Mouse (Mus musculus): ENCODE data around the gene Gm11214.

Gm11214 gene

GRCm38 (mm10) chr4:63681557-63681956 lies 18.4 kb upstream of the Gm11214 start:
- no peaks in the 10 kb centered on the region for H3K4me1 ChIP-seq (replicated peaks; ENCODE audit: low read depth, low read length)
- TF ChIP-seq POU5F1 (IDR thresholded peaks at IDR 0.05; ENCODE audit: borderline replicate concordance, low read length), result no peak
- TF ChIP-seq NANOG (IDR thresholded peaks at IDR 0.05; ENCODE audit: borderline replicate concordance, low read length), result no peak
- TF ChIP-seq CTCF (conservative IDR thresholded peaks at IDR 0.05; ENCODE audit: low read length), result no peak
- H3K9me3 ChIP-seq (ENCODE audit: low read length), result no peaks in the 10 kb centered on the region
- no peaks in the 10 kb centered on the region for H3K27me3 ChIP-seq (ENCODE audit: insufficient read depth, low read length)
- no peak overlapping the region for H3K4me3 ChIP-seq (replicated peaks; ENCODE audit: low read length)
- H3K36me3 ChIP-seq (ENCODE audit: insufficient read depth, low read length), result no peaks in the 10 kb centered on the region

GRCm38 (mm10) chr4:63675128-63675527 lies 11.9 kb upstream of the Gm11214 start:
- H3K27me3 ChIP-seq (ENCODE audit: insufficient read depth, low read length), result no peaks in the 10 kb centered on the region
- TF ChIP-seq NANOG (IDR thresholded peaks at IDR 0.05; ENCODE audit: borderline replicate concordance, low read length), result no peak
- no peak for TF ChIP-seq POU5F1 (IDR thresholded peaks at IDR 0.05; ENCODE audit: borderline replicate concordance, low read length)
- TF ChIP-seq CTCF (conservative IDR thresholded peaks at IDR 0.05; ENCODE audit: low read length), result no peak
- no peaks in the 10 kb centered on the region for H3K9me3 ChIP-seq (ENCODE audit: low read length)
- no peaks in the 10 kb centered on the region for H3K36me3 ChIP-seq (ENCODE audit: insufficient read depth, low read length)
- no peaks in the 10 kb centered on the region for H3K4me1 ChIP-seq (replicated peaks; ENCODE audit: low read depth, low read length)
- no peak overlapping the region for H3K4me3 ChIP-seq (replicated peaks; ENCODE audit: low read length)

GRCm38 (mm10) chr4:63668255-63668654 lies 5.1 kb upstream of the Gm11214 start:
- H3K4me3 ChIP-seq (replicated peaks; ENCODE audit: low read length), result no peak overlapping the region
- no peaks in the 10 kb centered on the region for H3K27me3 ChIP-seq (ENCODE audit: insufficient read depth, low read length)
- peaks cover 10% of the 10 kb centered on the region for H3K9me3 ChIP-seq (ENCODE audit: low read length)
- H3K36me3 ChIP-seq (ENCODE audit: insufficient read depth, low read length), result no peaks in the 10 kb centered on the region
- TF ChIP-seq CTCF (conservative IDR thresholded peaks at IDR 0.05; ENCODE audit: low read length) (no peak), NANOG (IDR thresholded peaks at IDR 0.05; ENCODE audit: borderline replicate concordance, low read length) (no peak), POU5F1 (IDR thresholded peaks at IDR 0.05; ENCODE audit: borderline replicate concordance, low read length) (no peak)
- no peaks in the 10 kb centered on the region for H3K4me1 ChIP-seq (replicated peaks; ENCODE audit: low read depth, low read length)

GRCm38 (mm10) chr4:63665738-63666137 lies 2.6 kb upstream of the Gm11214 start:
- Histone ChIP-seq H3K4me1 (replicated peaks; ENCODE audit: low read depth, low read length) (no peaks in the 10 kb centered on the region), H3K27me3 (ENCODE audit: insufficient read depth, low read length) (no peaks in the 10 kb centered on the region), H3K4me3 (replicated peaks; ENCODE audit: low read length) (no peak overlapping the region), H3K9me3 (ENCODE audit: low read length) (peaks cover 10% of the 10 kb centered on the region), H3K36me3 (ENCODE audit: insufficient read depth, low read length) (no peaks in the 10 kb centered on the region)
- TF ChIP-seq CTCF (conservative IDR thresholded peaks at IDR 0.05; ENCODE audit: low read length) (no peak), NANOG (IDR thresholded peaks at IDR 0.05; ENCODE audit: borderline replicate concordance, low read length) (no peak), POU5F1 (IDR thresholded peaks at IDR 0.05; ENCODE audit: borderline replicate concordance, low read length) (no peak)

- Histone ChIP-seq H3K27me3 (ENCODE audit: insufficient read depth, low read length) (0 out of 2 replicates have a peak, but pooled peaks cover 3% of the 10 kb centered on the region), H3K4me3 (replicated peaks; ENCODE audit: low read length) (no peak overlapping the region), H3K4me1 (replicated peaks; ENCODE audit: low read depth, low read length) (no peaks in the 10 kb centered on the region), H3K36me3 (ENCODE audit: insufficient read depth, low read length) (no peaks in the 10 kb centered on the region), H3K9me3 (ENCODE audit: low read length) (no peaks in the 10 kb centered on the region)
- no peak for TF ChIP-seq CTCF (conservative IDR thresholded peaks at IDR 0.05; ENCODE audit: low read length)
- TF ChIP-seq POU5F1 (IDR thresholded peaks at IDR 0.05; ENCODE audit: borderline replicate concordance, low read length), result no peak
- no peak for TF ChIP-seq NANOG (IDR thresholded peaks at IDR 0.05; ENCODE audit: borderline replicate concordance, low read length)
These were observed 1.3 kb downstream of the Gm11214 start for GRCm38 (mm10) chr4:63661857-63662256.

- Histone ChIP-seq H3K4me1 (replicated peaks; ENCODE audit: low read depth, low read length) (no peaks in the 10 kb centered on the region), H3K9me3 (ENCODE audit: low read length) (no peaks in the 10 kb centered on the region), H3K36me3 (ENCODE audit: insufficient read depth, low read length) (no peaks in the 10 kb centered on the region), H3K27me3 (ENCODE audit: insufficient read depth, low read length) (0 out of 2 replicates have a peak, but pooled peaks cover 3% of the 10 kb centered on the region), H3K4me3 (replicated peaks; ENCODE audit: low read length) (no peak overlapping the region)
- TF ChIP-seq CTCF (conservative IDR thresholded peaks at IDR 0.05; ENCODE audit: low read length) (no peak), POU5F1 (IDR thresholded peaks at IDR 0.05; ENCODE audit: borderline replicate concordance, low read length) (no peak), NANOG (IDR thresholded peaks at IDR 0.05; ENCODE audit: borderline replicate concordance, low read length) (no peak)
These were observed 1.8 kb downstream of the Gm11214 start for GRCm38 (mm10) chr4:63661426-63661825.

- TF ChIP-seq NANOG (IDR thresholded peaks at IDR 0.05; ENCODE audit: borderline replicate concordance, low read length), result no peak
- no peak for TF ChIP-seq POU5F1 (IDR thresholded peaks at IDR 0.05; ENCODE audit: borderline replicate concordance, low read length)
- TF ChIP-seq CTCF (conservative IDR thresholded peaks at IDR 0.05; ENCODE audit: low read length), result no peak
- Histone ChIP-seq H3K36me3 (ENCODE audit: insufficient read depth, low read length) (no peaks in the 10 kb centered on the region), H3K27me3 (ENCODE audit: insufficient read depth, low read length) (0 out of 2 replicates have a peak, but pooled peaks cover 3% of the 10 kb centered on the region), H3K9me3 (ENCODE audit: low read length) (no peaks in the 10 kb centered on the region), H3K4me3 (replicated peaks; ENCODE audit: low read length) (no peak overlapping the region), H3K4me1 (replicated peaks; ENCODE audit: low read depth, low read length) (no peaks in the 10 kb centered on the region)
These were observed 3.4 kb downstream of the Gm11214 start for GRCm38 (mm10) chr4:63659775-63660174.

GRCm38 (mm10) chr4:63659086-63659485 lies 4.1 kb downstream of the Gm11214 start:
- 0 out of 2 replicates have a peak, but pooled peaks cover 3% of the 10 kb centered on the region for H3K27me3 ChIP-seq (ENCODE audit: insufficient read depth, low read length)
- TF ChIP-seq NANOG (IDR thresholded peaks at IDR 0.05; ENCODE audit: borderline replicate concordance, low read length), result no peak
- TF ChIP-seq CTCF (conservative IDR thresholded peaks at IDR 0.05; ENCODE audit: low read length), result no peak
- TF ChIP-seq POU5F1 (IDR thresholded peaks at IDR 0.05; ENCODE audit: borderline replicate concordance, low read length), result no peak
- no peaks in the 10 kb centered on the region for H3K36me3 ChIP-seq (ENCODE audit: insufficient read depth, low read length)
- H3K9me3 ChIP-seq (ENCODE audit: low read length), result no peaks in the 10 kb centered on the region
- no peak overlapping the region for H3K4me3 ChIP-seq (replicated peaks; ENCODE audit: low read length)
- no peaks in the 10 kb centered on the region for H3K4me1 ChIP-seq (replicated peaks; ENCODE audit: low read depth, low read length)

- H3K36me3 ChIP-seq (ENCODE audit: insufficient read depth, low read length), result no peaks in the 10 kb centered on the region
- TF ChIP-seq CTCF (conservative IDR thresholded peaks at IDR 0.05; ENCODE audit: low read length), result no peak
- no peak for TF ChIP-seq NANOG (IDR thresholded peaks at IDR 0.05; ENCODE audit: borderline replicate concordance, low read length)
- TF ChIP-seq POU5F1 (IDR thresholded peaks at IDR 0.05; ENCODE audit: borderline replicate concordance, low read length), result no peak
These were observed 8.8 kb downstream of the Gm11214 start for GRCm38 (mm10) chr4:63654381-63654780.

More at GRCm38 (mm10) chr4:63654381-63654780, 8.8 kb downstream of the Gm11214 start:
- H3K27me3 ChIP-seq (ENCODE audit: insufficient read depth, low read length), result 0 out of 2 replicates have a peak, but pooled peaks cover 3% of the 10 kb centered on the region
- H3K4me1 ChIP-seq (replicated peaks; ENCODE audit: low read depth, low read length), result no peaks in the 10 kb centered on the region
- peaks cover 9% of the 10 kb centered on the region for H3K9me3 ChIP-seq (ENCODE audit: low read length)
- H3K4me3 ChIP-seq (replicated peaks; ENCODE audit: low read length), result no peak overlapping the region
